Mouse (Mus musculus): ENCODE data around the gene Acsm4. TPM values are rescaled to one million over a fixed set of nuclear protein-coding genes. Genes with fewer than 3 reads are reported as not detected.

Gene Acsm4
- not detected in 2 replicates for polyA plus RNA-seq (2012; rRNA removed; ENCODE audit: low replicate concordance)

GRCm38 (mm10) chr7:119689726-119690125 lies at the start of gene Acsm4:
TSS of gene Acsm4 (plus strand) at chr7:119690026.

DNA sequence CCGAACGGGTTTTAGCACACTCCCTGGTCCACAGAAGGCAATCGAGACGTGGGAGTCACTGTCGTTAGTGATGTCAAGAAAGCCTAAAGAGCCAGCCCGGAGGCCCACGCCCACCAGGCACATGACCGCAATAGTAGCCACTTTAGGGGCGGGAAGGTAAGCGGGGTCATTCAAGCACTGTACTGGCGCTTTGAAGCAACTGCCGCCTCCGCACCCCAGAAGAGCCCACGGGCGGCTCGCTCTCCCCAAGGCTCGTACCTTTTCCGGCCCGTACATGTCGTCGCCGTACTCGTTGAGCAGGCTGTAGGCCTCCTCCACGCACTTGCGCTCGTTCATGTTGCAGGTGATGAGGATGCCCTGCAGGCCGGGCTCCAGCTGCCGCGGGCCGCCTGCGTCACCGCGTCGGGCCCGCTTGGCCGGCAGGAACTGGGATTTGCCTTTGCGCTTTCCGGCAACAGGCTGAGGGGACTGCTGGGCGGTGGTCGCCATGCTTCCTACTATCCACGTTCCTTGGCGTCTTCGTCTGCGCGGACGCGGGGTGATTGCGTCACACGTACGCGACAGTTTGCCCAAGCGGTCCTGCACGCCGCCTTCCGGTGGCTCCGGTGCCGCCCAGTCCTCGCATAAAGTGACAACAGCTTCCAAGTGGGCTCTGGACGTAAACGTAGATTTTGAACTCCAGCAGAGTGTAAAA lies 30.6 kb downstream of the Acsm4 start, which contains the start of gene Thumpd1:
Thumpd1 (minus strand) TSS at position 546 of the 694 bp plus-strand sequence.

GRCm38 (mm10) chr7:119760527-119760951 lies 70.7 kb downstream of the Acsm4 start, which contains the start of gene Acsm3:
TSS of gene Acsm3 (plus strand) at chr7:119760923.

Other genes starting within 250 kb of the Acsm4 start
- not detected in 2 replicates for gene Gp2, start 230.7 kb upstream of the Acsm4 start, polyA plus RNA-seq (2012; rRNA removed; ENCODE audit: low replicate concordance)
- gene Umod, start 210.7 kb upstream of the Acsm4 start, polyA plus RNA-seq (2012; rRNA removed; ENCODE audit: low replicate concordance): 0.26 TPM in 1 of 2 replicates, not detected in the other
- 5.5 and 6.6 TPM in 2 replicates for gene Acsm5, start 170.6 kb upstream of the Acsm4 start, polyA plus RNA-seq (2012; rRNA removed; ENCODE audit: low replicate concordance)
- gene Pdilt, start 166.5 kb upstream of the Acsm4 start, polyA plus RNA-seq (2012; rRNA removed; ENCODE audit: low replicate concordance): not detected in 2 replicates
- not detected in 2 replicates for gene Acsm2, start 135.7 kb upstream of the Acsm4 start, polyA plus RNA-seq (2012; rRNA removed; ENCODE audit: low replicate concordance)
- 0.54 TPM in 1 of 2 replicates, not detected in the other for gene Acsm1, start 83.0 kb upstream of the Acsm4 start, polyA plus RNA-seq (2012; rRNA removed; ENCODE audit: low replicate concordance)
- 14.3 and 17.8 TPM in 2 replicates for gene Thumpd1, start 30.8 kb downstream of the Acsm4 start, polyA plus RNA-seq (2012; rRNA removed; ENCODE audit: low replicate concordance)
- 6.8 and 14.8 TPM in 2 replicates for gene Acsm3, start 70.9 kb downstream of the Acsm4 start, polyA plus RNA-seq (2012; rRNA removed; ENCODE audit: low replicate concordance)
- 5.0 and 6.8 TPM in 2 replicates for gene Rexo5, start 104.0 kb downstream of the Acsm4 start, polyA plus RNA-seq (2012; rRNA removed; ENCODE audit: low replicate concordance)
- gene Eri2, start 104.0 kb downstream of the Acsm4 start, polyA plus RNA-seq (2012; rRNA removed; ENCODE audit: low replicate concordance): 2.1 and 3.3 TPM in 2 replicates
- 2.0 and 5.2 TPM in 2 replicates for gene Lyrm1, start 205.8 kb downstream of the Acsm4 start, polyA plus RNA-seq (2012; rRNA removed; ENCODE audit: low replicate concordance)
- 7.0 and 13.7 TPM in 2 replicates for gene Dcun1d3, start 206.3 kb downstream of the Acsm4 start, polyA plus RNA-seq (2012; rRNA removed; ENCODE audit: low replicate concordance)

Measured in subcutaneous adipose tissue, adult 2 months (tissue).